Mouse (Mus musculus) brain, embryonic 14.5 days (tissue): ENCODE data around the gene Cckar.

Source experiments
- CTCF ChIP-seq: fragments of 200-500 bp; IDR thresholded peaks from 2 replicates; pipeline ENCODE4 v1.5.1; 2012; ENCODE audit warnings: inconsistent platforms, mild to moderate bottlenecking, moderate library complexity, borderline replicate concordance; ENCODE audit not compliant: insufficient read depth, insufficient read length; ENCODE audit errors: extremely low read depth
- POLR2A ChIP-seq: fragments of 200-500 bp; IDR thresholded peaks from 2 replicates; pipeline ENCODE4 v1.6.1; 2012; ENCODE audit warnings: mild to moderate bottlenecking, inconsistent platforms, borderline replicate concordance; ENCODE audit not compliant: poor library complexity, insufficient read depth, insufficient read length, severe bottlenecking; ENCODE audit errors: extremely low read depth

DNA sequence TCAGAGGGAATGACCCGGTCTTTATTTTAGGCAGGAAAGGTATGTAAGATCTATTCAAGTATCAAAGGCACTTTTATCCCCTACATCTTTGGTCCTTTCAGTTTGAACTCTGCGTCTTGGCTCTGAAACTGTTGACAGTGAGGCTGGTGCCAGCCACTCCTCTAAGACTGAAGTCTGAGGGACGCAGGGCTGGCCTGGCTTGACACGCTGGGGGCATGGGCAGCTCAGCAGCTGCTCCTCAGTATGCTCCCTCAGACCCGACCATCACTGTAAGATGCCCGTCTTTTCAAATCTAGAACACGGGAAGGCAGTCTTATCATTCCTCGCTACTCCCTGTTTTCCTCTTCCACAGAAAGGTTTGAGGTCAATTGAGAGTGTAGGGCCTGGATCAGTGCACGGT, 9.7 kb downstream of the Cckar start:
- TF ChIP-seq CTCF (no peak), POLR2A (no peak)
